Mouse (Mus musculus) small intestine, adult 2 months (tissue): ENCODE measurements around the gene Hlf. TPM values are rescaled to one million over a fixed set of nuclear protein-coding genes. Genes with fewer than 3 reads are reported as not detected.

Experiments
- H3K27ac ChIP-seq: fragments of 200-500 bp; 2 replicates; pipeline ENCODE4 v1.5.1; 2012; ENCODE audit warnings: low read depth, low read length, control low read depth, inconsistent platforms; ENCODE audit not compliant: insufficient read depth
- H3K27me3 ChIP-seq: fragments of 200-500 bp; 2 replicates; pipeline ENCODE4 v1.6.1; 2012; ENCODE audit warnings: mild to moderate bottlenecking, moderate library complexity, low read length, inconsistent platforms; ENCODE audit not compliant: control insufficient read depth, insufficient read depth
- H3K36me3 ChIP-seq: fragments of 200-500 bp; 2 replicates; pipeline ENCODE4 v1.6.1; 2012; ENCODE audit warnings: mild to moderate bottlenecking, low read length, control low read depth, inconsistent platforms; ENCODE audit not compliant: control insufficient read depth, insufficient read depth
- H3K4me1 ChIP-seq: fragments of 200-500 bp; 2 replicates; pipeline ENCODE4 v1.6.1; 2012; ENCODE audit warnings: low read length, inconsistent platforms, mixed read lengths; ENCODE audit not compliant: control insufficient read depth, insufficient read depth, insufficient read length
- H3K4me3 ChIP-seq: fragments of 200-500 bp; 2 replicates; pipeline ENCODE4 v1.5.1; 2012; ENCODE audit warnings: low read depth, mild to moderate bottlenecking, control low read depth, inconsistent platforms, low read length, moderate library complexity
- CTCF ChIP-seq: fragments of 200-500 bp; IDR thresholded peaks from 2 replicates; pipeline ENCODE4 v1.5.1; 2012; ENCODE audit warnings: low read depth, mild to moderate bottlenecking, control low read depth, inconsistent platforms, low read length, moderate library complexity, mixed read lengths; ENCODE audit not compliant: insufficient replicate concordance, insufficient read length; ENCODE audit errors: extremely low read depth
- POLR2A ChIP-seq: fragments of 200-500 bp; IDR thresholded peaks from 2 replicates; pipeline ENCODE4 v1.6.1; 2012; ENCODE audit warnings: low read depth, mild to moderate bottlenecking, control low read depth, inconsistent platforms, low read length, moderate library complexity
- WGBS: fragments of 180-500 bp; shearing (Covaris S2); methylation state at CpG from one replicate; pipeline ENCODE4 v1.1.7; 2018; 5-methylcytosine and 5-hydroxymethylcytosine counted together
- polyA plus RNA-seq: library from polyadenylated mRNA; depleted of rRNA; stranded (reverse); fragments of >200 nt; gene quantifications from 2 replicates; pipeline ENCODE4 v1.2.3, GENCODE M21; 2012

The Hlf gene
- polyA plus RNA-seq, 1 experiment = 1.8 TPM

DNA sequence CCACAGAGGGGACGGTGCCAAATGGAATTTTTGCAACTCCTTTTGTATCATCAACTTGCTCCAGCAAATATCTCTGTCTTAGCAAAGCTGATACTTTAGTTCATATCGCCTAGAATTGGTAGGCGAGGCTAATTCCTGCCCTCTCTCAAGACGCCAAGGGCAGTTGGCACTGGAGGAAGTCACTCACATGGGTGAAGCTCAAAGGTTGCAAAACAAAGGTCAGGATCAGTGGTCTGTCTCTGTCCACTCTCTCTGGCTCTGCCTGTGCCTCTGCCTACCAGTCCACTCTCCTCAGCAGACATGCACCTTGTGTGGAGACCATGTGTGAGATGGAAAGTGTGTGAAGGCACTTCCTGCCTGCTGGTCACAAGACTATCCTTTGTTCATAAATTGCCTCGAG lies 48.4 kb downstream of the Hlf start:
- Histone ChIP-seq H3K27me3 (no peaks in the 10 kb centered on the region), H3K27ac (peak overlapping the region; percentile 43; the same call in 1 of the 2 replicates), H3K4me1 (peaks cover 8% of the 10 kb centered on the region; the same call in 1 of the 2 replicates), H3K36me3 (no peaks in the 10 kb centered on the region), H3K4me3 (no peak overlapping the region)
- WGBS = 31% methylated on average over 5 of the region's 5 CpGs
- TF ChIP-seq CTCF (no peak), POLR2A (no peak)

GRCm38 (mm10) chr11:90340836-90341235 lies 49.9 kb downstream of the Hlf start:
- Histone ChIP-seq H3K27ac (no peak overlapping the region), H3K4me3 (no peak overlapping the region), H3K4me1 (peaks cover 8% of the 10 kb centered on the region; the same call in 1 of the 2 replicates), H3K36me3 (no peaks in the 10 kb centered on the region), H3K27me3 (no peaks in the 10 kb centered on the region)
- no peak for TF ChIP-seq CTCF
- TF ChIP-seq POLR2A = no peak
- 96% methylated on average over 13 of the region's 13 CpGs for WGBS

GRCm38 (mm10) chr11:90334816-90335215 lies 55.9 kb downstream of the Hlf start:
- WGBS = 41% methylated on average over 1 of the region's 1 CpGs
- TF ChIP-seq POLR2A (no peak), CTCF (no peak)
- Histone ChIP-seq H3K27ac (no peak overlapping the region), H3K36me3 (no peaks in the 10 kb centered on the region), H3K4me1 (no peaks in the 10 kb centered on the region), H3K4me3 (no peak overlapping the region), H3K27me3 (no peaks in the 10 kb centered on the region)

- WGBS = 79% methylated on average over 4 of the region's 4 CpGs
- no peak overlapping the region for H3K4me3 ChIP-seq
- H3K27me3 ChIP-seq = no peaks in the 10 kb centered on the region
- no peak overlapping the region for H3K27ac ChIP-seq
- TF ChIP-seq CTCF = no peak
- no peak for TF ChIP-seq POLR2A
- H3K4me1 ChIP-seq = no peaks in the 10 kb centered on the region
- H3K36me3 ChIP-seq = no peaks in the 10 kb centered on the region
Measured at GRCm38 (mm10) chr11:90332737-90333136, 58.0 kb downstream of the Hlf start.

GRCm38 (mm10) chr11:90330202-90330694 lies 60.4 kb downstream of the Hlf start:
- no peaks in the 10 kb centered on the region for H3K4me1 ChIP-seq
- H3K27ac ChIP-seq = no peak overlapping the region
- H3K27me3 ChIP-seq = no peaks in the 10 kb centered on the region
- TF ChIP-seq CTCF (no peak), POLR2A (no peak)
- H3K4me3 ChIP-seq = no peak overlapping the region
- WGBS = 83% methylated on average over 9 of the region's 9 CpGs
- H3K36me3 ChIP-seq = no peaks in the 10 kb centered on the region

GRCm38 (mm10) chr11:90326836-90327235 lies 63.9 kb downstream of the Hlf start:
- Histone ChIP-seq H3K36me3 (no peaks in the 10 kb centered on the region), H3K27ac (no peak overlapping the region), H3K27me3 (no peaks in the 10 kb centered on the region), H3K4me1 (no peaks in the 10 kb centered on the region), H3K4me3 (no peak overlapping the region)
- 68% methylated on average over 1 of the region's 1 CpGs for WGBS
- TF ChIP-seq CTCF (no peak), POLR2A (no peak)

- no peak for TF ChIP-seq POLR2A
- no peak overlapping the region for H3K27ac ChIP-seq
- no peaks in the 10 kb centered on the region for H3K36me3 ChIP-seq
- no peak overlapping the region for H3K4me3 ChIP-seq
- WGBS = 91% methylated on average over 5 of the region's 5 CpGs
- no peaks in the 10 kb centered on the region for H3K4me1 ChIP-seq
- no peaks in the 10 kb centered on the region for H3K27me3 ChIP-seq
Measured at GRCm38 (mm10) chr11:90326146-90326545, 64.5 kb downstream of the Hlf start.
